17 mouse cellular contexts compared by ENCODE assay signal in the genomic region with DNA sequence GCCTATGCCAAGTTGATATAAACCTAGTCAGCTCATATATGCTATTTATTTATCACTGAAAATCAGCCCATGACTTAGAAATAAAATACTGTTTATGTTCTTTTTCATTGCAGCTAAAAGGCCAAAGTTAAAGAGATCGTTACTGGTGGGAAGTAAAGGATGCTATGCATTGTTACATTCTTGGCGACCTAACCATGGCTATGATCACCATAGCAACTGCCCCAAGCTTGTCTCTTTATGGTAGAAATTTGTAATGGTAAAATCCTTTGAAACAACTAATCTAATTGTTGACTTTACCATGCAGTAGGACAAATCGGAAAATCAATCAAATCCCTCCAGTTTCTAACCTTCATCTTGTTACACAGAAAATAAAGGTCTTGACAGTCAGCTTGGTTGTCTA.
"Had no signal": no experiment of that assay in that cellular context is flagged by ENCODE, and none has a peak within 500 bp of the region (broad histone marks: within the 10 kb centered on the region; RNA-seq: fewer than 3 reads in every experiment).

No protein-coding gene starts in this region.

- H3K27ac ChIP-seq: liver, embryonic 12.5 days; liver, embryonic 14.5 days; midbrain, embryonic 10.5 days; neural tube, embryonic 13.5 days; neural tube, embryonic 15.5 days; stomach, embryonic 15.5 days; stomach, postnatal 0 days had no signal

- H3K9me3 ChIP-seq: liver, embryonic 12.5 days; midbrain, embryonic 10.5 days; neural tube, embryonic 13.5 days; neural tube, embryonic 15.5 days; stomach, embryonic 15.5 days had no signal

- DNase-seq: lung, adult 18-20 months; lung, embryonic 14.5 days; lung, postnatal 10 days; lung, postnatal 4 days; retina, postnatal 1 day; right cerebral cortex, postnatal 14 days; thymus, adult 2 months; thymus, postnatal 25 days; thymus, postnatal 4 days had no signal

- H3K4me1 ChIP-seq: liver, embryonic 12.5 days; neural tube, embryonic 15.5 days; stomach, embryonic 15.5 days had no signal

- H3K4me3 ChIP-seq: liver, embryonic 12.5 days; midbrain, embryonic 10.5 days; myocyte; neural tube, embryonic 13.5 days; neural tube, embryonic 15.5 days; stomach, embryonic 15.5 days had no signal

- H3K36me3 ChIP-seq: liver, embryonic 12.5 days; midbrain, embryonic 10.5 days; neural tube, embryonic 13.5 days; neural tube, embryonic 15.5 days; stomach, embryonic 15.5 days had no signal

- H3K4me2 ChIP-seq: liver, embryonic 12.5 days; lung, embryonic 14.5 days; neural tube, embryonic 13.5 days; neural tube, embryonic 15.5 days; stomach, embryonic 15.5 days had no signal

- H3K27me3 ChIP-seq: liver, embryonic 12.5 days; neural tube, embryonic 13.5 days; neural tube, embryonic 15.5 days; stomach, embryonic 15.5 days had no signal

- ATAC-seq: liver, embryonic 12.5 days had no signal

- H3K9ac ChIP-seq: liver, embryonic 12.5 days; liver, embryonic 14.5 days; lung, embryonic 14.5 days; neural tube, embryonic 13.5 days; neural tube, embryonic 15.5 days; stomach, embryonic 15.5 days had no signal
